Mouse (Mus musculus): ENCODE data around the gene Trim38.

Gene Trim38

GRCm38 (mm10) chr13:23792520-23792919 lies 22.8 kb downstream of the Trim38 start:
- in situ Hi-C loops (cut with MboI; ENCODE audit: unreplicated experiment in 2 of 2), result loop anchor here (5.0 to 25.0 kb wide), 6 partner anchors 502 to 1120 kb away; no protein-coding TSS in a partner anchor

GRCm38 (mm10) chr13:23799405-23799804 lies 29.7 kb downstream of the Trim38 start:
- in situ Hi-C loops (cut with MboI; ENCODE audit: unreplicated experiment in 2 of 2), result loop anchor here (10.0 to 25.0 kb wide), 5 partner anchors 495 to 1113 kb away; no protein-coding TSS in a partner anchor

- in situ Hi-C loops (cut with MboI; ENCODE audit: unreplicated experiment in 2 of 2), result no loop called here
Observed at GRCm38 (mm10) chr13:23804532-23804931, 34.8 kb downstream of the Trim38 start.

GRCm38 (mm10) chr13:23806422-23807052 lies 36.8 kb downstream of the Trim38 start, which contains the start of gene Slc17a2:
Gene Slc17a2 (plus strand): TSS chr13:23806993.
- in situ Hi-C loops (cut with MboI; ENCODE audit: unreplicated experiment in 2 of 2), result no loop called here

- in situ Hi-C loops (cut with MboI; ENCODE audit: unreplicated experiment in 2 of 2), result no loop called here
Observed at GRCm38 (mm10) chr13:23816148-23816547, 46.4 kb downstream of the Trim38 start.

- in situ Hi-C loops (cut with MboI; ENCODE audit: unreplicated experiment in 2 of 2), result no loop called here
Observed at GRCm38 (mm10) chr13:23820179-23820940, 50.6 kb downstream of the Trim38 start.

GRCm38 (mm10) chr13:23822213-23822612 lies 52.5 kb downstream of the Trim38 start:
- in situ Hi-C loops (cut with MboI; ENCODE audit: unreplicated experiment in 2 of 2), result no loop called here

GRCm38 (mm10) chr13:23826606-23827005 lies 56.9 kb downstream of the Trim38 start:
- in situ Hi-C loops (cut with MboI; ENCODE audit: unreplicated experiment in 2 of 2), result no loop called here

GRCm38 (mm10) chr13:23833053-23833452 lies 63.3 kb downstream of the Trim38 start:
- in situ Hi-C loops (cut with MboI; ENCODE audit: unreplicated experiment in 2 of 2), result loop anchor here (5.0 to 10.0 kb wide), 2 partner anchors 119 to 462 kb away; no protein-coding TSS in a partner anchor

- in situ Hi-C loops (cut with MboI; ENCODE audit: unreplicated experiment in 2 of 2), result loop anchor here (5.0 to 10.0 kb wide), 2 partner anchors 117 to 460 kb away; no protein-coding TSS in a partner anchor
Observed at GRCm38 (mm10) chr13:23834836-23835235, 65.1 kb downstream of the Trim38 start.

- in situ Hi-C loops (cut with MboI; ENCODE audit: unreplicated experiment in 2 of 2), result loop anchor here (10.0 kb wide), 1 partner anchor 458 kb away; no protein-coding TSS in a partner anchor
Observed at GRCm38 (mm10) chr13:23836630-23837029, 66.9 kb downstream of the Trim38 start.

- in situ Hi-C loops (cut with MboI; ENCODE audit: unreplicated experiment in 2 of 2), result loop anchor here (10.0 kb wide), 1 partner anchor 455 kb away; no protein-coding TSS in a partner anchor
Observed at GRCm38 (mm10) chr13:23839308-23839707, 69.6 kb downstream of the Trim38 start, which contains the start of gene Slc17a3. Gene Slc17a3 (plus strand): TSS chr13:23839434.

Data from v-Abl transformed pro-B cells (cell line).